Mouse (Mus musculus) heart, embryonic 11.5 days (tissue): Measurements from ENCODE around the gene Olfr315. TPM values are rescaled to one million over a fixed set of nuclear protein-coding genes. Genes with fewer than 3 reads are reported as not detected.

Experiments used
- polyA plus RNA-seq: library from polyadenylated mRNA; unstranded; fragments of >200 nt; fragmentation: Nextera tagmentation; extraction: Ambion mirVana; gene quantifications from 2 replicates; pipeline ENCODE4 v1.2.1, GENCODE M21; 2014

Olfr315 gene
- polyA plus RNA-seq, 1 experiment from 2014 or later, result not detected

Other genes with a start within 250 kb of the Olfr315 start
- gene Olfr330, start 238.4 kb upstream of the Olfr315 start, polyA plus RNA-seq, result not detected in 2 replicates
- gene Olfr329-ps, start 226.8 kb upstream of the Olfr315 start, polyA plus RNA-seq, result not detected in 2 replicates
- 0.09 TPM in 1 of 2 replicates, not detected in the other for gene Olfr328, start 217.6 kb upstream of the Olfr315 start, polyA plus RNA-seq
- not detected in 2 replicates for gene Olfr224, start 202.6 kb upstream of the Olfr315 start, polyA plus RNA-seq
- not detected in 2 replicates for gene Olfr325, start 195.5 kb upstream of the Olfr315 start, polyA plus RNA-seq
- not detected in 2 replicates for gene Olfr324, start 178.1 kb upstream of the Olfr315 start, polyA plus RNA-seq
- gene 2210407C18Rik, start 157.1 kb upstream of the Olfr315 start, polyA plus RNA-seq, result not detected in 2 replicates
- gene Olfr323, start 142.7 kb upstream of the Olfr315 start, polyA plus RNA-seq, result not detected in 2 replicates
- gene Trim58, start 132.7 kb upstream of the Olfr315 start, polyA plus RNA-seq, result 0.74 and 1.6 TPM in 2 replicates
- not detected in 2 replicates for gene Olfr322, start 114.4 kb upstream of the Olfr315 start, polyA plus RNA-seq
- not detected in 2 replicates for gene Olfr320, start 92.1 kb upstream of the Olfr315 start, polyA plus RNA-seq
- not detected in 2 replicates for gene Olfr319, start 74.0 kb upstream of the Olfr315 start, polyA plus RNA-seq
- not detected in 2 replicates for gene Olfr318, start 49.2 kb upstream of the Olfr315 start, polyA plus RNA-seq
- not detected in 2 replicates for gene Olfr317, start 34.0 kb upstream of the Olfr315 start, polyA plus RNA-seq
- not detected in 2 replicates for gene Olfr316, start 20.5 kb upstream of the Olfr315 start, polyA plus RNA-seq
- gene Olfr314, start 9.8 kb downstream of the Olfr315 start, polyA plus RNA-seq, result not detected in 2 replicates
- gene Fam183b, start 28.8 kb downstream of the Olfr315 start, polyA plus RNA-seq, result 0.52 and 0.58 TPM in 2 replicates
- not detected in 2 replicates for gene Olfr313, start 41.8 kb downstream of the Olfr315 start, polyA plus RNA-seq
- not detected in 2 replicates for gene Olfr312, start 56.0 kb downstream of the Olfr315 start, polyA plus RNA-seq
- gene Olfr311, start 66.1 kb downstream of the Olfr315 start, polyA plus RNA-seq, result 0.16 TPM in 1 of 2 replicates, not detected in the other
- gene Gm12258, start 74.0 kb downstream of the Olfr315 start, polyA plus RNA-seq, result 5.1 and 5.7 TPM in 2 replicates
- 4.6 and 6.4 TPM in 2 replicates for gene 2810021J22Rik, start 94.0 kb downstream of the Olfr315 start, polyA plus RNA-seq
- gene Zfp39, start 131.0 kb downstream of the Olfr315 start, polyA plus RNA-seq, result 5.1 and 5.4 TPM in 2 replicates
- 0.27 TPM in 1 of 2 replicates, not detected in the other for gene Btnl10, start 144.7 kb downstream of the Olfr315 start, polyA plus RNA-seq
- gene Rnf187, start 165.7 kb downstream of the Olfr315 start, polyA plus RNA-seq, result 172 and 192 TPM in 2 replicates
- gene Hist3h2ba, start 175.7 kb downstream of the Olfr315 start, polyA plus RNA-seq, result 6.4 and 8.4 TPM in 2 replicates
- gene Hist3h2a, start 181.5 kb downstream of the Olfr315 start, polyA plus RNA-seq, result 22.5 and 23.3 TPM in 2 replicates
- gene Trim17, start 181.5 kb downstream of the Olfr315 start, polyA plus RNA-seq, result 1.0 and 1.1 TPM in 2 replicates
- 26.1 and 27.5 TPM in 2 replicates for gene Trim11, start 204.9 kb downstream of the Olfr315 start, polyA plus RNA-seq